Mouse (Mus musculus): ENCODE results near the gene Cyp4f13. TPM values are rescaled to one million over a fixed set of nuclear protein-coding genes. Genes with fewer than 3 reads are reported as not detected.

Cyp4f13 gene
- polyA plus RNA-seq (2014; fragmentation: Illumina TruSeq; extraction: RNeasy Lipid Tissue Mini Kit (QIAGEN cat#74804); ENCODE audit: low read depth, low replicate concordance): 14.3 TPM

GRCm38 (mm10) chr17:32947215-32947914, at the start of gene Cyp4f13:
TSS of gene Cyp4f13 (minus strand) at chr17:32947402.

DNA sequence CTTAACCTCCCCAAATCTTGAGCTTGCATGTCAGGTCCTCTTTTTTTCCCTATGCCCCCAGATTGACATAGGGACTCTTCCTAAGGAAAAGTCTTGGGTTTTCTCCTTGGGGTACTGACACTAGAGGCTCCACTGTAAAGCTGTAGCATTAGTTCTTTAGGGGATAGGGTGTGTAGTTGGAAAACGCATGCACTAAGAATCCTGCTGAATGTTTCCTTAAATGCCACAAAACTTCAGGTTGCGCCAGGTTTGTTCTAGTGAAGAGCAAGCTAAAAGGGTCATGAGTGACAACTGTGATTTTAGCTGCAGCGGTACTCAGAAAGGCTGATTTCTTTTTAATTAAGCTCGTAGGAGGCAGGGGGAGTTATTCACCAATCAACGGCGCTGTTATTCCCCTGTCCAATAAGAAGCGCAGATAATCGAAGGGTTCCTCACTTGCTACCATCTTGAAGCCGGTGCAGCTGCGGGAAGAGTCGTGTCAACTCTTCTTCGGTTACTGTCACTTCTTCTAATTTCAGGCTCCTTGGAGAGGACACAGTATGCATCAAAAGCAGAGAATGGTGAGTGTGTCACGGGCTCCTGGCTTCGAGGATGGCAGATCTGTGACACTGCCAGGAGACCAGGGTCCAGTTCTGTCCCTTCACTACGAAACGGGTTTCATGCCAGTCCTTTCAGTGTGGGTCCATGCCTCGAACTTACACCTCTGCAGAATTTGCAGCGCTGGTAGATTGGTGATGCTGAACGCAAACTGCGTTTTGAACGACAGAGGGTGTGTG, 45.7 kb upstream of the Cyp4f13 start, which contains the start of gene Zfp952:
Zfp952 (plus strand) TSS at position 431 of the 776 bp plus-strand sequence.

GRCm38 (mm10) chr17:32965623-32966290, 18.6 kb upstream of the Cyp4f13 start, which contains the start of gene Zfp472:
TSS of gene Zfp472 (plus strand) at chr17:32965814.

GRCm38 (mm10) chr17:32917131-32917530, 30.1 kb downstream of the Cyp4f13 start, which contains the start of gene Cyp4f14:
TSS of gene Cyp4f14 (minus strand) at chr17:32917342.

DNA sequence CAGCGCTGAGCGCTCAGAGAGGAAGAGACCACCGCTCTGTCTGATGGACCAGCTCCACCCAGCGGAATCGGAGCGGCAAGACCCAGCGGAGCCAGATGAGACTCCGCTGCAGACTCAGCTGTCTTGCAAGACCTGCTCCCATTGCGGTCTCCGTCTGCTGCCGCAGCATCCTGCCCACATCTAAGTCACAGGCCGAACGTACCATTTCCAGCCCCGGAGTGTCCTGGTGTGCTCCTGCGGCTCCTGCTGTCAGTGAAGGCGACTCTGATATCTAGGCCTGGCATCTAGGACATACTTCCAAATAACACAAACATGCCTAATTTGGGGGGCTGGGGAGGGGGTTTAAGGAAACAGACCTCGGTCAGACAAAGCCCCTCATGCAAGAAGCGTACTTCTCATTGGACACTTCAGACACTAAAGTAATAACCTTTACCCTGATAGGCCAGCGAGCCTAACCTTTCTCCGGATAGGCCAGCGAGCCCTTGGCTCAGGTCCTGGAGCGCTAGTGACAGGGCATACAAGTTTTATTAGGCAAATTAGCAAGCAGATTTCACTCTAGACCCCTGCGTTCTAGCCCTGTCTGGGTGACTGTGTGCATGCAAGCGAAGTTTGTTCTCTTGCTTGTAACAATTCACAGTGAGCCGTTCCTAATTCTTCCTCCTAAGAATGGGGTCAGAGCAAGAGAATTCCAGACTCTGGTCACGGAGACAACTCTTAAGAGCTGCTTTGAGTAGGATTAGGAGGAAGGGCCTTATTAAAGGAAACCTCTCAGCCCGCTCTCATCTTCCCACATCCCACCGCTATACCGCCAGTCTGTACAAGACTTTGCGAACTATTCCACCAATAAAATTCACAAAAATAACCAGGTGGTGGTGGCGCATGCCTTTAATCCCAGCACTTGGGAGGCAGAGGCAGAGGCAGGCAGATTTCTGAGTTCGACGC, 55.7 kb downstream of the Cyp4f13 start, which contains the start of gene Zfp870:
Zfp870 (minus strand) TSS at position 404 of the 942 bp plus-strand sequence.

Other genes starting within 250 kb of the Cyp4f13 start
- gene Zfp871, start 159.1 kb downstream of the Cyp4f13 start, polyA plus RNA-seq (2014; fragmentation: Illumina TruSeq; extraction: RNeasy Lipid Tissue Mini Kit (QIAGEN cat#74804); ENCODE audit: low read depth, low replicate concordance): 81.4 TPM
- 1.3 TPM for gene Zfp811, start 137.5 kb downstream of the Cyp4f13 start, polyA plus RNA-seq (2014; fragmentation: Illumina TruSeq; extraction: RNeasy Lipid Tissue Mini Kit (QIAGEN cat#74804); ENCODE audit: low read depth, low replicate concordance)
- gene Zfp799, start 117.1 kb downstream of the Cyp4f13 start, polyA plus RNA-seq (2014; fragmentation: Illumina TruSeq; extraction: RNeasy Lipid Tissue Mini Kit (QIAGEN cat#74804); ENCODE audit: low read depth, low replicate concordance): 20.1 TPM
- gene Zfp870, start 55.8 kb downstream of the Cyp4f13 start, polyA plus RNA-seq (2014; fragmentation: Illumina TruSeq; extraction: RNeasy Lipid Tissue Mini Kit (QIAGEN cat#74804); ENCODE audit: low read depth, low replicate concordance): 12.6 TPM
- 4.2 TPM for gene Cyp4f14, start 30.1 kb downstream of the Cyp4f13 start, polyA plus RNA-seq (2014; fragmentation: Illumina TruSeq; extraction: RNeasy Lipid Tissue Mini Kit (QIAGEN cat#74804); ENCODE audit: low read depth, low replicate concordance)
- 15.9 TPM for gene Zfp472, start 18.4 kb upstream of the Cyp4f13 start, polyA plus RNA-seq (2014; fragmentation: Illumina TruSeq; extraction: RNeasy Lipid Tissue Mini Kit (QIAGEN cat#74804); ENCODE audit: low read depth, low replicate concordance)
- gene Zfp952, start 45.7 kb upstream of the Cyp4f13 start, polyA plus RNA-seq (2014; fragmentation: Illumina TruSeq; extraction: RNeasy Lipid Tissue Mini Kit (QIAGEN cat#74804); ENCODE audit: low read depth, low replicate concordance): 32.1 TPM
- gene Zfp763, start 86.0 kb upstream of the Cyp4f13 start, polyA plus RNA-seq (2014; fragmentation: Illumina TruSeq; extraction: RNeasy Lipid Tissue Mini Kit (QIAGEN cat#74804); ENCODE audit: low read depth, low replicate concordance): 23.7 TPM
- not detected for gene 4921501E09Rik, start 120.7 kb upstream of the Cyp4f13 start, polyA plus RNA-seq (2014; fragmentation: Illumina TruSeq; extraction: RNeasy Lipid Tissue Mini Kit (QIAGEN cat#74804); ENCODE audit: low read depth, low replicate concordance)
- 25.1 TPM for gene Zfp563, start 141.9 kb upstream of the Cyp4f13 start, polyA plus RNA-seq (2014; fragmentation: Illumina TruSeq; extraction: RNeasy Lipid Tissue Mini Kit (QIAGEN cat#74804); ENCODE audit: low read depth, low replicate concordance)
- gene Morc2b, start 192.3 kb upstream of the Cyp4f13 start, polyA plus RNA-seq (2014; fragmentation: Illumina TruSeq; extraction: RNeasy Lipid Tissue Mini Kit (QIAGEN cat#74804); ENCODE audit: low read depth, low replicate concordance): not detected
- not detected for gene Olfr55, start 221.0 kb upstream of the Cyp4f13 start, polyA plus RNA-seq (2014; fragmentation: Illumina TruSeq; extraction: RNeasy Lipid Tissue Mini Kit (QIAGEN cat#74804); ENCODE audit: low read depth, low replicate concordance)
- gene Olfr239, start 243.9 kb upstream of the Cyp4f13 start, polyA plus RNA-seq (2014; fragmentation: Illumina TruSeq; extraction: RNeasy Lipid Tissue Mini Kit (QIAGEN cat#74804); ENCODE audit: low read depth, low replicate concordance): not detected